Mouse (Mus musculus) forebrain, embryonic 10.5 days (tissue): ENCODE measurements around the gene Atp2c1. TPM values are rescaled to one million over a fixed set of nuclear protein-coding genes. Genes with fewer than 3 reads are reported as not detected.

Experiments used
- DNase-seq: peaks from one replicate; pipeline ENCODE4 v3.0.0-alpha.2; 2017; ENCODE audit warnings: low spot score; ENCODE audit errors: extremely low spot score
- H3K27ac ChIP-seq: fragments of 300-500 bp; sonication (generic); 2 replicates; pipeline ENCODE4 v1.5.1; 2016; ENCODE audit warnings: mild to moderate bottlenecking
- H3K27me3 ChIP-seq: fragments of 300-500 bp; sonication (generic); 2 replicates; pipeline ENCODE4 v1.6.1; 2016; ENCODE audit warnings: mild to moderate bottlenecking; ENCODE audit not compliant: poor library complexity, severe bottlenecking
- H3K36me3 ChIP-seq: fragments of 300-500 bp; sonication (generic); replicated peaks from 2 replicates; pipeline ENCODE4 v1.6.1; 2016; ENCODE audit warnings: mild to moderate bottlenecking, moderate library complexity
- H3K4me1 ChIP-seq: fragments of 300-500 bp; sonication (generic); 2 replicates; pipeline ENCODE4 v1.6.1; 2016
- H3K4me3 ChIP-seq: fragments of 300-500 bp; sonication (generic); 2 replicates; pipeline ENCODE4 v1.5.1; 2016; ENCODE audit warnings: mild to moderate bottlenecking, moderate library complexity
- H3K9me3 ChIP-seq: fragments of 300-500 bp; sonication (generic); 2 replicates; pipeline ENCODE4 v1.6.1; 2016; ENCODE audit warnings: mild to moderate bottlenecking, moderate library complexity
- WGBS: fragments of 180-500 bp; shearing (Covaris S2); methylation state at CpG from one replicate; pipeline ENCODE4 v1.1.7; 2016; 5-methylcytosine and 5-hydroxymethylcytosine counted together
- polyA plus RNA-seq: library from polyadenylated mRNA; unstranded; fragments of >200 nt; fragmentation: Nextera tagmentation; extraction: Ambion mirVana; gene quantifications from 2 replicates; pipeline ENCODE4 v1.2.1, GENCODE M21; 2016

Atp2c1 gene
- polyA plus RNA-seq, 1 experiment from 2014 or later: 50.3 TPM

DNA sequence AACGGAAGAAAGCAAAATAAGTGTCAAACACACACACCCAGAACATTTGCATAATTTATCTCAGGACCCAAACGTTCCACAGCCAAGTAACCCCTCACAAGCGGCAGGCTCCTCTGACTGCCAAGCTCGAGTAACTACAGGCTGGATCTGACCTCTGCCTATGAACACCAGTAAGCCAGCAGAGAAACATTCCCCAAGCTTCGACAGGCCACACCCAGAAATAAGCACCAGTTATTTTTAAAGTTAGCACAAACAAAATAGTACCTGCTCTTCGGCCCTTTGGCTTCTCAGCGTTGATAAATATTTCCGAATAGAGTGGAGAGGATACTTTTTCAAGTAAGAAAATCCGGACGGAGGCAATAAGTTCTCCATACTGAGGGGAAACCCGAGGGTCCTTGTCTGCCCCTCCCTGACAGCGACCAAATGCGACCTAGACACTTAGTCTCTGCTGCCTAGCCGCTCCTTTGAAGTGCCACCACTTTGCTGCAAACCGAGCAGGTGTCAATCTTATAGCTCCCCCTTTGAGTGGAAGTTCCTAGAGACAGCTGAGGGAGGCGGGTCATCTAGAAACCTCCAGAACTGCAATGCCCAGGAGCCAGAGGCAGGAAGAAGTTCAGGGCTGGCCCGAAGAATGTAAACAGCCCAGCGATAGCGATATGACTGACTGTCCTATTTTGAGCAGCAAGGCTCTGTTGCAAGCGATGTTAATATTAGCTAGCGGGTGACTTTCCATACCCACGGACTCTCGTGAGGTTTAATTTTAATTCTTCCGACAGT, 6.2 kb downstream of the Atp2c1 start:
- Histone ChIP-seq H3K9me3 (no peaks in the 10 kb centered on the region), H3K4me1 (peaks cover 58% of the 10 kb centered on the region), H3K36me3 (no peaks in the 10 kb centered on the region), H3K27me3 (no peaks in the 10 kb centered on the region), H3K27ac (no peak overlapping the region), H3K4me3 (no peak overlapping the region)
- WGBS: 75% methylated on average over 24 of the region's 24 CpGs
- no peak for DNase-seq

DNA sequence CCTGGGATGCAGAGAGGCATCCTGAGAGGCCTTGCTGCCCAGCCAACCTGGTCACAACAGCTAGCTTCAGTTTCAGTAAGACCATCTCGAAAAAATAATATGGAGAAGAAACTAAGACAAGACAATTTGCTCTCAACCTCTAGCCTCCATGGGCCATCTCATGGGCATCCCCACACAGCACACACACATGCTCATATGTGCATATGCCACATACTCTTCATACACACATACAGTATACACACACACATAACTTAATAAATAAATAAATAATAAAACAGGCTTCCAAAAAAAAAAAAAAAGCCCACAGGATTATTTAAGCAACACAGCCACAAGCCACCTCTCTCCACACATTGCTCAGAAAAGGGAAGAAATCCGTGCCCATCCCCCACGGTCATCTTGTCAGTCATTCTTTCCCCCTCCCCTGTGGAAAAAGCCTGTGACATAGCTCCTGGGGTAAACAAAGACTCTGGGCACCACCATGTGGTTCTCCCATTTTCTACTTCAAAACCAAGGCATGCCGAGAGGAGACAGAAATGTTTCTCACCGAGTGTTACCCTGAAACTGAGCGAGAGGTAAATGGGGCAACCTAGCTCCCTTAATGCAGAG, 7.7 kb downstream of the Atp2c1 start:
- WGBS: 63% methylated on average over 6 of the region's 6 CpGs
- Histone ChIP-seq H3K36me3 (no peaks in the 10 kb centered on the region), H3K27me3 (no peaks in the 10 kb centered on the region), H3K9me3 (no peaks in the 10 kb centered on the region), H3K4me1 (peaks cover 45% of the 10 kb centered on the region), H3K4me3 (no peak overlapping the region), H3K27ac (no peak overlapping the region)
- no peak for DNase-seq

GRCm38 (mm10) chr9:105503690-105504089, 23.4 kb downstream of the Atp2c1 start:
- H3K4me3 ChIP-seq: no peak overlapping the region
- no peak overlapping the region for H3K27ac ChIP-seq
- no peak for DNase-seq
- no peaks in the 10 kb centered on the region for H3K9me3 ChIP-seq
- peaks cover 10% of the 10 kb centered on the region for H3K4me1 ChIP-seq
- H3K27me3 ChIP-seq: no peaks in the 10 kb centered on the region
- 90% methylated on average over 5 of the region's 5 CpGs for WGBS
- H3K36me3 ChIP-seq: no peaks in the 10 kb centered on the region

- no peak for DNase-seq
- Histone ChIP-seq H3K27me3 (no peaks in the 10 kb centered on the region), H3K9me3 (no peaks in the 10 kb centered on the region), H3K4me1 (peaks cover 10% of the 10 kb centered on the region), H3K36me3 (no peaks in the 10 kb centered on the region), H3K4me3 (no peak overlapping the region), H3K27ac (no peak overlapping the region)
- WGBS: 69% methylated on average over 4 of the region's 4 CpGs
These were observed 24.7 kb downstream of the Atp2c1 start for GRCm38 (mm10) chr9:105502389-105502788.

DNA sequence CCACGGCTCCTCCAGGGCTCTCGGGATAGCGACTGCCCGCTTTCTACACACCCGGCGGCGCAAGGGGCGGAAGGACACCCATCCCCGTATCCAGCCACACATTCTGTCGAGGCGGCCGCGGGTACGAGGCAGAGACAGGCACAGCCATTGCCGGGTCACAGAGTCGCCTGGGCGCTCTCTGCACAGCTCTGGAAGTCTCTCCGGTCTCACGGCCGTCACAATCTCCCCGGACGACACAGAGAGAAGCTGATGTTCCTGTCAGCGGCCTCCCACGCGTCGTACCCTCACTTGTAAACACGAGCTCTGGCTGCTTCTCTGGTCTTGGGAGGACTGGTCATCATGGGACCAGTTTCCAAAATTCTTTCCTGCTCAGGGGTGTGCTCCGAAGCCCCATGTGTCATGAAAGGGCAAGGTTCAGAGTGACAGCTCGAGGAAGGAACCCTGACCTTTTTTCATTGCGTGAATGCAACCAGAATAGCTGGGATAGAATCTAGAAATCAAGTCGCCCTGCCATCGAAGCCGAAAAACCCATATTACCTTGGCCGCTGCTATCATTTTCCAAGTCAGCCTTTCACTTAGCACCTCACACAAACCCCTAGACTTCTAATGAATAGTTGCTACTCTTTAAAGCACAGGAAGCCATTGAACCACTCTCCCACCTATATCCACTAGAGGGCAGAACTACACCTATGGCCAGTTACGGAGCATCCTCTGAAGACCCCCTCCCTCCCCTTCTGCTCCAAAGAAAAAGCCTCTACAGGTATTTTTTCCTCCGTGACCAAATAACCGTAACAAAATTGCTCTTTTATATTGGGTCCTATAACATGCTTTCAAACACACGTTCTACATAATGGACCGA, 31.6 kb downstream of the Atp2c1 start:
- Histone ChIP-seq H3K36me3 (no peaks in the 10 kb centered on the region), H3K9me3 (no peaks in the 10 kb centered on the region), H3K27me3 (no peaks in the 10 kb centered on the region), H3K27ac (peak overlapping the region; percentile 97), H3K4me3 (peak overlapping the region; percentile 90), H3K4me1 (peaks cover 29% of the 10 kb centered on the region)
- peak; percentile 53 for DNase-seq
- WGBS: 2% methylated on average over 39 of the region's 39 CpGs

DNA sequence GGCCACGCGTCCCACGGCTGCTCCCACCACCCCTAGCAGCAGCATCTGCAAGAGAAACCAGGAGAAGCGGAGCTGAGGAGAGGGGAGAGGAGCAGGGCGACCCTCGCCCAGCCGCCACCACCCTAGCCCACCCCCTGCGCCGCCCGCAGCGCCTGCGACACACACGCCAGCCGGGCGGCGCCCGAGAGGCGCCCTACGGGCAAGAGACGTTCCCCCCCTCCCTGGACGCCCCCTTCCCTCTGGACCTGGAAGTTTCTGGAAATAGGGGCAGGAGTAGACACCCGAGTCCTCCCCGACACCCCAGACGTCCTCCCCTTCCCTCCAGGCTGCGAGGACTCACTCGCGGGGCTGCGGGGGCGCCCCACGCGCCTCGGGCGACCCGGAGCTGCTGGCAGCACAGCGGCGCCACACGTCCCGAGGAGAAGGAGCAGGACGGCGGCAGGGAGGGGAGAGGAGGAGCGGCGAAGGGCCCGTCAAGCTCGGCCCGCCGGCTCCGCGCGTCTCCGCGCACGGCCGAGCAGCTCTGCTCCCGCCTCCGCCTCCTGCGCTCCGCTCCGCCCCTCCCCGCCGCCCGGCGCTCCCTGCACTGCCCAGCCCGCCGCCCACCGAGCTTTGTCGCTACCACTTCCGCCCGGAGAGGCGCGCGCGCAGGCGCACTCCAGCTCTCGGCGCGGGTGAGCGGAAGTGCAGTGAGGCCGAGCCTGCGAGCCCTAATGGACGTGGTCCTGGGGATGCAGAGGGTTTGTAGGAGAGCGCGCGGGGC, 32.4 kb downstream of the Atp2c1 start:
- Histone ChIP-seq H3K9me3 (no peaks in the 10 kb centered on the region), H3K4me3 (peak overlapping the region; percentile 90), H3K27ac (peak overlapping the region; percentile 97), H3K27me3 (no peaks in the 10 kb centered on the region), H3K4me1 (peaks cover 29% of the 10 kb centered on the region), H3K36me3 (no peaks in the 10 kb centered on the region)
- peak; percentile 96 for DNase-seq
- WGBS: under 1% methylated on average over 82 of the region's 83 CpGs

- Histone ChIP-seq H3K36me3 (peaks cover 6% of the 10 kb centered on the region), H3K27ac (no peak overlapping the region), H3K4me1 (peaks cover 29% of the 10 kb centered on the region), H3K27me3 (no peaks in the 10 kb centered on the region), H3K4me3 (no peak overlapping the region), H3K9me3 (no peaks in the 10 kb centered on the region)
- 88% methylated on average over 3 of the region's 3 CpGs for WGBS
- no peak for DNase-seq
These were observed 34.4 kb downstream of the Atp2c1 start for GRCm38 (mm10) chr9:105492744-105493143.

- no peak overlapping the region for H3K27ac ChIP-seq
- peaks cover 7% of the 10 kb centered on the region for H3K4me1 ChIP-seq
- H3K4me3 ChIP-seq: no peak overlapping the region
- no peaks in the 10 kb centered on the region for H3K27me3 ChIP-seq
- no peak for DNase-seq
- peaks cover 8% of the 10 kb centered on the region for H3K36me3 ChIP-seq
- 93% methylated on average over 5 of the region's 5 CpGs for WGBS
- H3K9me3 ChIP-seq: no peaks in the 10 kb centered on the region
These were observed 38.8 kb downstream of the Atp2c1 start for GRCm38 (mm10) chr9:105488363-105488762.

- Histone ChIP-seq H3K27ac (no peak overlapping the region), H3K9me3 (no peaks in the 10 kb centered on the region), H3K4me3 (no peak overlapping the region), H3K4me1 (no peaks in the 10 kb centered on the region), H3K27me3 (no peaks in the 10 kb centered on the region), H3K36me3 (peaks cover 8% of the 10 kb centered on the region)
- WGBS: 91% methylated on average over 5 of the region's 5 CpGs
- no peak for DNase-seq
These were observed 42.6 kb downstream of the Atp2c1 start for GRCm38 (mm10) chr9:105484338-105485084.

DNA sequence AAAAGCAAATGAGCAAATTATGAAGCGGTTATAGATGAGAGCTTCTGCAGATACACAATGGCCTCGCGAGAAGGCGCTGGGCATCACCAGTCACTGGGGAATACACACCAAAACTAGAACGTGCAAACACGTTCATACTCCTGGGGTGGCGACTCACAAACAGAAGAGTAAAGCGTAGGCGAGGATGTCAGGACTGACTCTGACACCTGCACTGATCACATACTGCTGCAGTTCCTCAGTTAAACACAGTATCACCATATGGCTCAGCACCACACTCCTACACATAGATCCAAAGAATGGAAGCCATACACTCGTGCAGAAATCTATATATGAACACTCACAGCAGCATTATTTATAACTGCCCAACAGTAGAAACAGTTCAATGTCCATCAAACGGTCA, 43.2 kb downstream of the Atp2c1 start:
- no peak for DNase-seq
- Histone ChIP-seq H3K4me3 (no peak overlapping the region), H3K4me1 (no peaks in the 10 kb centered on the region), H3K9me3 (no peaks in the 10 kb centered on the region), H3K27me3 (no peaks in the 10 kb centered on the region), H3K36me3 (peaks cover 8% of the 10 kb centered on the region), H3K27ac (no peak overlapping the region)
- 96% methylated on average over 11 of the region's 11 CpGs for WGBS

GRCm38 (mm10) chr9:105482715-105483510, 44.2 kb downstream of the Atp2c1 start:
- no peak for DNase-seq
- H3K9me3 ChIP-seq: no peaks in the 10 kb centered on the region
- no peak overlapping the region for H3K27ac ChIP-seq
- H3K4me3 ChIP-seq: no peak overlapping the region
- H3K36me3 ChIP-seq: peaks cover 4% of the 10 kb centered on the region; the same call in 1 of the 2 replicates
- H3K27me3 ChIP-seq: no peaks in the 10 kb centered on the region
- H3K4me1 ChIP-seq: no peaks in the 10 kb centered on the region
- WGBS: 94% methylated on average over 4 of the region's 4 CpGs
